Mouse (Mus musculus) liver, postnatal 0 days (tissue): Measurements from ENCODE around the gene Gm9945.

ENCODE experiments used
- CTCF ChIP-seq: sonication (generic); IDR thresholded peaks from 2 replicates; pipeline ENCODE4 v1.5.1; 2016; ENCODE audit warnings: antibody characterized with exemption, low read depth
- EP300 ChIP-seq: IDR thresholded peaks from 2 replicates; pipeline ENCODE4 v1.6.1; 2016; ENCODE audit warnings: antibody characterized with exemption, low read depth, mild to moderate bottlenecking

DNA sequence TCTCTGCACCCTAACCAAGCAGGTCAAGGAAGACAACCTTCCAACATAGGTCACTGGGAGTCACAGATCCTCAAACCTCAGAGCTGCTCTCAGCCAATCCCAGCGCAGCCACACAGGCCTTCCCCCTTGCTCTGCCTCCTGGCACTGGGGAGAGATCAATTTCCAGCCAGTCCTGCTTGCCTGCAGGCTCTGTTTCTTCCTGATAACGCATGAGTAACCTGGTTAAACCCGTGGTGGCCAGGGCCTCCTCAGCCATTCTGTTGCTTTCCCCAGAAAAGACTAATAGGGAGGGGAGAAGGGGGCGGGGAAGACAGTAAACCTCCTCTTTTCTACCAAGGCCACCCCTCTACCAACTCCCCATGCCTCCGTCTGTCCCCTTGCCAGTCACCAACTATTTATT, 18.2 kb upstream of the Gm9945 start:
- TF ChIP-seq CTCF (no peak), EP300 (0 out of 2 replicates have a peak, but pooled peaks have one; percentile 7)
